ENCODE assay signal across 28 mouse cellular contexts in genomic region chr15:100585931-100586330, GRCm38 (mm10).
"Had no signal": no experiment of that assay in that cellular context is flagged by ENCODE, and none has a peak within 500 bp of the region (broad histone marks: within the 10 kb centered on the region; RNA-seq: fewer than 3 reads in every experiment).

No protein-coding gene starts in this region.

- H3K9me3 ChIP-seq: embryonic facial prominence, embryonic 10.5 days; embryonic facial prominence, embryonic 12.5 days; embryonic facial prominence, embryonic 13.5 days; embryonic facial prominence, embryonic 15.5 days; forebrain, embryonic 10.5 days; forebrain, embryonic 12.5 days; forebrain, embryonic 13.5 days; forebrain, embryonic 15.5 days had no signal

- H3K4me2 ChIP-seq: embryonic facial prominence, embryonic 12.5 days; embryonic facial prominence, embryonic 13.5 days; embryonic facial prominence, embryonic 15.5 days; forebrain, embryonic 12.5 days; forebrain, embryonic 13.5 days; forebrain, embryonic 15.5 days had no signal

- H3K4me3 ChIP-seq: embryonic facial prominence, embryonic 10.5 days; embryonic facial prominence, embryonic 12.5 days; embryonic facial prominence, embryonic 13.5 days; embryonic facial prominence, embryonic 15.5 days; erythroblast, embryonic 14.5 days; forebrain, embryonic 10.5 days; forebrain, embryonic 12.5 days; forebrain, embryonic 13.5 days; forebrain, embryonic 15.5 days; gastrocnemius, adult 2 months; heart, adult 2 months had no signal

- ATAC-seq: forebrain, embryonic 13.5 days; forebrain, embryonic 14.5 days; forebrain, embryonic 15.5 days; forebrain, embryonic 16.5 days; forebrain, postnatal 0 days had no signal

- H3K27me3 ChIP-seq: embryonic facial prominence, embryonic 12.5 days; embryonic facial prominence, embryonic 13.5 days; embryonic facial prominence, embryonic 15.5 days; forebrain, embryonic 12.5 days; forebrain, embryonic 13.5 days; forebrain, embryonic 15.5 days had no signal

- H3K9ac ChIP-seq: embryonic facial prominence, embryonic 12.5 days; embryonic facial prominence, embryonic 13.5 days; embryonic facial prominence, embryonic 15.5 days; forebrain, embryonic 12.5 days; forebrain, embryonic 13.5 days; forebrain, embryonic 15.5 days; forebrain, postnatal 0 days had no signal

- H3K4me1 ChIP-seq: embryonic facial prominence, embryonic 10.5 days; embryonic facial prominence, embryonic 12.5 days; embryonic facial prominence, embryonic 13.5 days; embryonic facial prominence, embryonic 15.5 days; forebrain, embryonic 12.5 days; forebrain, embryonic 13.5 days; forebrain, embryonic 15.5 days had no signal

- H3K27ac ChIP-seq: embryonic facial prominence, embryonic 10.5 days; embryonic facial prominence, embryonic 12.5 days; embryonic facial prominence, embryonic 13.5 days; embryonic facial prominence, embryonic 15.5 days; forebrain, embryonic 10.5 days; forebrain, embryonic 12.5 days; forebrain, embryonic 13.5 days; forebrain, embryonic 15.5 days; gastrocnemius, adult 2 months; heart, adult 2 months had no signal

- DNase-seq: cerebellum, adult 2 months; cerebellum, adult 8-10 months; cerebellum, adult 9-10 months; cerebellum, adult 9-11 months; cerebellum, postnatal 10 days; cerebellum, postnatal 14 days; cerebellum, postnatal 25 days; cerebellum, postnatal 36 days; embryo, embryonic 11 days; forebrain, postnatal 0 days; gastrocnemius, adult 2 months; gastrocnemius, postnatal 10 days; gastrocnemius, postnatal 14 days; gastrocnemius, postnatal 25 days; gastrocnemius, postnatal 36 days; heart, adult 18-20 months; heart, adult 2 months had no signal
